Mouse (Mus musculus) stomach, postnatal 0 days (tissue): ENCODE measurements around the gene Vmn1r202.

Source experiments
- CTCF ChIP-seq: IDR thresholded peaks from 2 replicates; pipeline ENCODE4 v1.5.1; 2016; ENCODE audit warnings: antibody characterized with exemption, low read depth, mild to moderate bottlenecking, moderate library complexity
- EP300 ChIP-seq: optimal IDR thresholded peaks from 2 replicates; pipeline ENCODE3; 2016; ENCODE audit warnings: antibody characterized with exemption

DNA sequence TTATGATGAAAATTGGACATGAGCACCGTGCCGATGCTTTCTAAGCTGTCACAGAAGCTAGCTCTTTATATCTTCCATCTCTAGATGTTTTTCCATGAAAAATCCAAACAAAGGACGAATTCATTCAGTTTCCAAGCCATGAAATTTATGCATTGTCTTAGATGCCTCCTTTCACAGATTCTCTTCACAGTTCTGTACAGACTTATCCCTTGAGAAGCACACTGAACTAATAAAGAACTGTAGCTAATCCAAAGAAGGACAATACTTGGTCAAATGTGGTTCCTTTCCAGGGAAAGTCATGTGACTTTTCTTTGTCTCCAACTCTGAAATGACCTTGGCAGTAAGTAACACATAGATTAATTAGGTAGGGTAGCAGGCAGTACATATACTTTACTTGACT is 2.8 kb downstream of the Vmn1r202 start:
- TF ChIP-seq CTCF (no peak), EP300 (no peak)
